7 mouse cellular contexts compared by ENCODE assay signal in the genomic region with DNA sequence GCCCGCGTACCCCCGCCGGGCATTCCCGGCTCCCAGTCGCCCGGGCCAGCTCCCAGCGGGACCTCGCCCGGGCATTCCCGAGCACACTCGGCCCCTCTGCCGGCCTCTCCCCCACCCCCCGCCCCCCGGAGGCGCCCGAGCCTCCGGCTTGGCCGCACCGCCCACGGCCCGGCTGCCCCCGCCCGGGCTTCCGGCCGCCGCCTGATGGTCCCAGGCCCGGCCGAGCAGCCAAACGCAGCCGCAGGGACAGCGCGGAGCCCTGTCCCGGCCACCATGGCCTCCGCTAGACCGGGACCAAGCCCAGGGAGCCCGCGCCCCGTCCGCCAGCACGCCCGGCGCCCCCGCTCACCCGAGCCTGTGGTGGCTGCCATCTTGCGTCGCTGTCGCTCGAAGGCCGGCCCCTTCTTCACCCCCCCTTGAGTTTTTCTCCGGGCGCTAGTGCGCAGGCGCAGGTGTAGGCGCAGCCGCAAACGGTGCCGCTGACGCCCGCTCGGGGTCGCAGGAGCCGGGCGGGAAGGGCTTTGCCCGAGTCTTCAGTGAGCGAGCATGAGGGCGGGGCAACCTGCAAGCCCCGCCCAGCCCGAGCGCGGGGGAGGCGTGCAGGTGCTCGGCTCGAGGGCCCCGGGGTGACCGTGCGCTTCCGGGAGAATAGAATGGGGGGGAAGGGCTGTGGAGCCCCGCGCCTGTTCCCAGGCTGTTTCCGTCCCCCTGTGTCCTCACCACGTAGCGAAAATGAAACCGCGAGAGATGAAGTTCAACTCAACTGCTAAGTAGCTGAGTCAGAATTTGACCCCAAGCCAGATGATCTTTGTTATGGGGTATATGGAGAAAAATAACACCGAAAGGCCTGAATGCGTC. TPM values are rescaled to one million over a fixed set of nuclear protein-coding genes. Genes with fewer than 3 reads are reported as not detected.
DNase-seq lines count a peak whose midpoint lies in the region; ATAC-seq lines count a peak whose summit lies in the region.

A gene (minus strand): TSS at position 505 of the 858 bp plus-strand sequence.

- H3K9ac ChIP-seq in embryonic facial prominence, embryonic 11.5 days (replicated peaks; ENCODE audit: low read length), result peak within 1 kb of the TSS; percentile 90
- peak within 1 kb of the TSS; percentile 88 for H3K9ac ChIP-seq in limb, embryonic 11.5 days (ENCODE audit: low read length)
- H3K9ac ChIP-seq in midbrain, embryonic 14.5 days (replicated peaks; ENCODE audit: low read length), result peak within 1 kb of the TSS; percentile 88

- peak within 1 kb of the TSS; percentile 75 for H3K4me3 ChIP-seq in embryonic facial prominence, embryonic 11.5 days (ENCODE audit: low read depth, low read length)
- H3K4me3 ChIP-seq in limb, embryonic 11.5 days (ENCODE audit: low read depth, low read length), result peak within 1 kb of the TSS; percentile 98
- peak within 1 kb of the TSS; percentile 91 for H3K4me3 ChIP-seq in midbrain, embryonic 14.5 days (replicated peaks; ENCODE audit: low read depth, low read length)

- H3K36me3 ChIP-seq in embryonic facial prominence, embryonic 11.5 days (replicated peaks; ENCODE audit: control insufficient read depth, insufficient read depth, low read depth, low read length), result peaks cover 2% of the 10 kb centered on the region; the same call in 1 of the 2 replicates
- peaks cover 5% of the 10 kb centered on the region for H3K36me3 ChIP-seq in limb, embryonic 11.5 days (ENCODE audit: control insufficient read depth, insufficient read depth, low read length)
- H3K36me3 ChIP-seq in midbrain, embryonic 14.5 days (ENCODE audit: control insufficient read depth, insufficient read depth, low read length), result peaks cover 13% of the 10 kb centered on the region

- under 1% methylated on average over 81 of the region's 87 CpGs for WGBS in embryonic facial prominence, embryonic 11.5 days
- WGBS in limb, embryonic 11.5 days, result 1% methylated on average over 73 of the region's 87 CpGs
- WGBS in midbrain, embryonic 14.5 days, result under 1% methylated on average over 80 of the region's 87 CpGs

- no peaks in the 10 kb centered on the region for H3K27me3 ChIP-seq in embryonic facial prominence, embryonic 11.5 days (ENCODE audit: control insufficient read depth, insufficient read depth, low read length)
- no peaks in the 10 kb centered on the region for H3K27me3 ChIP-seq in limb, embryonic 11.5 days (ENCODE audit: control insufficient read depth, insufficient read depth, low read length)
- H3K27me3 ChIP-seq in midbrain, embryonic 14.5 days (ENCODE audit: control insufficient read depth, insufficient read depth, low read length), result no peaks in the 10 kb centered on the region

- H3K27ac ChIP-seq in embryonic facial prominence, embryonic 11.5 days (replicated peaks; ENCODE audit: low read depth, low read length), result peak within 1 kb of the TSS; percentile 84
- peak within 1 kb of the TSS; percentile 74 for H3K27ac ChIP-seq in limb, embryonic 11.5 days (replicated peaks; ENCODE audit: low read depth, low read length)
- H3K27ac ChIP-seq in midbrain, embryonic 14.5 days (replicated peaks; ENCODE audit: low read depth, low read length), result peak within 1 kb of the TSS; percentile 91

- peaks cover 6% of the 10 kb centered on the region for H3K4me1 ChIP-seq in embryonic facial prominence, embryonic 11.5 days (ENCODE audit: control insufficient read depth, insufficient read depth, low read length)
- H3K4me1 ChIP-seq in limb, embryonic 11.5 days (ENCODE audit: control insufficient read depth, insufficient read depth, low read length), result peaks cover 12% of the 10 kb centered on the region
- peaks cover 32% of the 10 kb centered on the region for H3K4me1 ChIP-seq in midbrain, embryonic 14.5 days (ENCODE audit: control insufficient read depth, insufficient read depth, low read length)

- no peaks in the 10 kb centered on the region for H3K9me3 ChIP-seq in embryonic facial prominence, embryonic 11.5 days (replicated peaks; ENCODE audit: control insufficient read depth, low read length)
- H3K9me3 ChIP-seq in limb, embryonic 11.5 days (ENCODE audit: control insufficient read depth, low read length), result no peaks in the 10 kb centered on the region; the same call in 1 of the 2 replicates
- no peaks in the 10 kb centered on the region for H3K9me3 ChIP-seq in midbrain, embryonic 14.5 days (ENCODE audit: control insufficient read depth, low read length)

- ATAC-seq in embryonic facial prominence, embryonic 11.5 days (replicated peaks; ENCODE audit: insufficient number of reproducible peaks, low FRiP score, low TSS enrichment, low read depth), result peak; percentile 80
- peak; percentile 76 for ATAC-seq in limb, embryonic 11.5 days (ENCODE audit: insufficient number of reproducible peaks, low FRiP score, low TSS enrichment, low read depth)
- ATAC-seq in midbrain, embryonic 14.5 days (ENCODE audit: low FRiP score, low TSS enrichment), result peak; percentile 88

- peak within 1 kb of the TSS; percentile 83 for H3K4me2 ChIP-seq in embryonic facial prominence, embryonic 11.5 days (ENCODE audit: low read depth, low read length)
- peak within 1 kb of the TSS; percentile 75 for H3K4me2 ChIP-seq in limb, embryonic 11.5 days (ENCODE audit: low read depth, severe bottlenecking)
- peak within 1 kb of the TSS; percentile 86 for H3K4me2 ChIP-seq in midbrain, embryonic 14.5 days (ENCODE audit: low read length)

- DNase-seq in adrenal gland, postnatal 14 days, result peak; percentile 98
- DNase-seq in embryonic facial prominence, embryonic 11.5 days (ENCODE audit: low spot score), result peak; percentile 97
- peak; percentile 100 for DNase-seq in heart, adult 11 months
- DNase-seq in kidney, adult 18-20 months, result peak; percentile 98
- peak; percentile 99 for DNase-seq in limb, embryonic 11.5 days (ENCODE audit: low spot score)
- DNase-seq in midbrain, embryonic 14.5 days, result peak; percentile 99
- peak; percentile 99 for DNase-seq in spleen, adult 18-20 months

RNA-seq across cellular contexts. Expression of the gene that starts here (rescaled TPM):
- 172 and 174 TPM in 2 replicates for total RNA-seq in adrenal gland, postnatal 14 days (2021)
- 223 and 235 TPM in 2 replicates for polyA plus RNA-seq in embryonic facial prominence, embryonic 11.5 days (2014; fragmentation: Nextera tagmentation; extraction: Ambion mirVana)
- polyA plus RNA-seq in limb, embryonic 11.5 days (2014; fragmentation: Nextera tagmentation; extraction: Ambion mirVana), result 264 and 267 TPM in 2 replicates
- 286 and 299 TPM in 2 replicates for polyA plus RNA-seq in midbrain, embryonic 14.5 days (2014; fragmentation: Nextera tagmentation; extraction: Ambion mirVana)

Comparison
In these comparisons a context has a peak if more than half of its experiments do, and no peak if none do; other contexts are left out.
1. Peak in every context shown above with its lines: DNase-seq, ATAC-seq, H3K4me3 ChIP-seq and H3K27ac ChIP-seq.